Mouse (Mus musculus): ENCODE measurements around the gene Olfr1104.

Gene Olfr1104

DNA sequence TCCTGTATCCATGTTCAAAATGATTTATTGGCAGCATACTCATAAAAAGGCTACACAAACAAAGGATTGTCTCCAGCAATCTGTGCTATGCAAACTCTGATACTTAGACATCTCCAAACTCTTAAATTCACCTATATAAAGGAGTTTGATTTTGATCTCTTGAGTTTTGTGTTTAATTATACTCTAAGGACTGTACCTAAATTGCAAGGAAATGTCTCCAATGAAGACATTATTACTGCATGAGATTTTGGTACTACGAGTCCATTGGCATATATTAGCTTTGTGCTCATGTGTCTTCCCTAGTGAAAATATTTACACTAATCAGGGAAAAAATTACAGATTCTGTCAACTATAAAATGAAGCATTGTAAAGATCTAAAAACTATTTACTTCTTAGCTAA is at the start of gene Olfr1104:
Gene Olfr1104 (minus strand): TSS at position 101 of the 400 bp plus-strand sequence.
- no peak for DNase-seq (ENCODE audit: low read depth, low spot score)

DNA sequence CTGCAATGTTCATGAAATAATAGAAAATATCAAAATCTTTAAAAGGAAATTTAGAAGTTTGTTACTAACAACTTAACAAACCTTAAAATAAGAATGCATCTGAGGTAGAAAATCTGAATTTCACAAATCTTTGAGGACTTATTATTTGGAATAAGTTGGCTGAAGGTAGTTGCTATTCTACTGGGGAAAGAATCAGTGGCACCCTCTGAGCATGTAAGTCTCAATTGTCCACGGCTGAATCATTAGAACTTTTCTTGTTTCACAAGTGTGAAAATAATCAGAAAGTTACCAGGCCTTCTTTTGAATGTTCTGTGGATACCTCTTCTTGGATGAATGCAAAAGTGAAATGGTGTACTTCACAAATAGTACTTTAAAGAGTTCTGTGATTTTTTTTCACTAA is 48.8 kb upstream of the Olfr1104 start, which contains the start of gene Olfr1107:
Gene Olfr1107 (minus strand): TSS at position 101 of the 400 bp plus-strand sequence.
- no peak for DNase-seq (ENCODE audit: low read depth, low spot score)

DNA sequence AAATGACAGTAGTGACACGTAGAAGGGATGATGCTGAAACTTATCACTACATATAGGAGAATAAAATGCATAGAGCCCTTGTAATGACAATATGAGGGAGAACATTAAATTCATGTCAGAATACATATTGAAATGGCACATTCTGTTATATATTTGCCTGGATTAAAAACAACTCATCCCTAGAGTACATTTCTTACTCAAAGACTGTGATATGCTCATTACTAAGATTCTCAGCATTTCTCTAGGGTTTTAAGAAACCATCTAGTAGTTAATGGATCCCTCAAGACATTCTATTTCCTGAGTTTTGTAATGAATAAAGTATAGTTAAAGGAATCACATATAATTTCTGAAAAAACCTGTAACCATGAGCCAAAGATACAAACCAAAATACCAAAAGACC is 25.3 kb upstream of the Olfr1104 start, which contains the start of gene Olfr1106:
Gene Olfr1106 (minus strand): TSS at position 101 of the 400 bp plus-strand sequence.
- no peak for DNase-seq (ENCODE audit: low read depth, low spot score)

DNA sequence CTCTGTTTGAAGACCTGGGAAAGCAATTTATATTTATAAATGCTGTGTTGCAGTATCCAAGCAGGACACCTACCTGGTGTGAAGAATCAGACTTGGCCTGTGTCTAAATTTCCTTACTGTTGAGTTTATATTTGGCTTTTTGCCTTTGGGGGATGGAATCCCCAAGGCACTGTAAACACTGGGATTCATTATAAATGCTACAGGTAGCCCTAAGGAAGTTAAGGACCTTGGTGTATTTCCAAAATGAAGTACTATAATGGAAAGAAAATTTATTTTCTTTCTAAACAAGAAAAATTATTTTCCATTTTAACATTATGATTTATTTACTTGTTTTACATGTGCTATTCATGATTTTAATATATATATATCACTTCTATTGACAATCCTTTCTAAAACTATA is 9.6 kb upstream of the Olfr1104 start, which contains the start of gene Olfr1105:
Gene Olfr1105 (minus strand): TSS at position 101 of the 400 bp plus-strand sequence.
- DNase-seq (ENCODE audit: low read depth, low spot score): no peak

DNA sequence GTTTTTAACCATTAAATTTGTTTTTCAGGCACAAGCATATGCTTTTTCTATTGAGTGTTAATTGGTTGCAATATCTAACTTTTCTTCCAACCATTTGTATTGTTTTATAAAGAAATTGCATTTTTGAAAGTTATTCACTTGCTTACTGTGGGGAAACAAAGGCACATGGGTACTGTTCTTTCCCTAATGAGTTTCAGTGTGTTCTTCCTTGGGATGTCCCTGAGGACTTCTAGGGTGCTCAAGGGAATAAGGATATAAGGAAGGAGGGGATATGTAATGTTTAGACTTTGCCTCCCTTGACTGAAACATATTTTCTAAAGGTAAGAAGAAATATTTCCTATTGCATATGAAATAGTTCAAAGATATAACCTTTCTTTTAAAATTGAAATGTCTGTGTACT is 28.8 kb downstream of the Olfr1104 start, which contains the start of gene Olfr1102:
Gene Olfr1102 (plus strand): TSS at position 301 of the 400 bp plus-strand sequence.
- DNase-seq (ENCODE audit: low read depth, low spot score): no peak

DNA sequence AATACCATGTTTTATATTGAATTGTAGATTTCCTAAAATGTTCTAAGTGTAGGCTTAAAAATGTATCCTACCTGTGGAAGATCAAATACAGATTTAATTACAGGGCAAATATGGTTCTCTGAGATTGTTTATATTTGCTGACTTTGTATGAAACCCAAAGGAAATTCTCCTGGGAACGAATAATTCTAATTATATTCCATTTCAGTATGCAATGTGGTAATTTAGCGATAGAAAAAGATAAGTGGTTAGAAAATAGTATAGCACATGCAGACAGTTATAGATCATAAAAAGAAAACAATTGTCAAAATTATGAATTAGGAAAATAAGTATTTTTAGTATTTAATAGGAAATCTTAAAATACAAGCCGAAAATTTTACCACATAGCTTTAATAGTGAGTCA is 35.8 kb downstream of the Olfr1104 start, which contains the start of gene Olfr1101:
Gene Olfr1101 (minus strand): TSS at position 101 of the 400 bp plus-strand sequence.
- no peak for DNase-seq (ENCODE audit: low read depth, low spot score)

DNA sequence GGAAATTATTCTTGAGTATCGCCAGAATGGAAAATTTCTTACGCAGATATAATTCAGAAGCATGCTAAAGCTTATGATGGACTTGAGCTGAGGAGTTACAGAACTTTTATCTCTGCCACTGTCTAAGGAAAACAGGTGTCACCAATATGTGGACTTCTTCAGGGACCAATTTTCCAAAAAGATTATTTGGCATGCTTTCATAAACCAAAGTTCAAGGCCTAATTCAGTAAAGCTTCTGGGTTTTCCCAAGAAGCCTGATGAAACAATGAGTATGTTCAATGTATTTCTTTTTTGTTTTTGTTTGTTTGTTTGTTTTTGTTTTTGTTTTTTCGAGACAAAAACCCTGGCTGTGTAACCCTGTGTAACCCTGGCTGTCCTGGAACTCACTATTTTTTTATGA is 47.0 kb downstream of the Olfr1104 start, which contains the start of gene Olfr1100:
Gene Olfr1100 (minus strand): TSS at position 101 of the 400 bp plus-strand sequence.
- no peak for DNase-seq (ENCODE audit: low read depth, low spot score)

Measured in R1 (cell line).